Mouse (Mus musculus) heart, embryonic 11.5 days (tissue): ENCODE results near the gene Eno3. TPM values are rescaled to one million over a fixed set of nuclear protein-coding genes. Genes with fewer than 3 reads are reported as not detected.

Experiments used
- ATAC-seq: fragments of 200-750 bp; cut with Nextera tagmentation; replicated peaks from 2 replicates; pipeline ENCODE4 v1.8.0; 2017; ENCODE audit warnings: moderate library complexity; ENCODE audit not compliant: insufficient number of reproducible peaks, low FRiP score, low TSS enrichment
- H3K27ac ChIP-seq: fragments of 300-500 bp; sonication (generic); 2 replicates; pipeline ENCODE4 v1.5.1; 2014; ENCODE audit warnings: mild to moderate bottlenecking, low read depth, low read length
- H3K27me3 ChIP-seq: fragments of 300-500 bp; sonication (generic); 2 replicates; pipeline ENCODE4 v1.6.1; 2014; ENCODE audit warnings: mild to moderate bottlenecking, low read length, mixed read lengths; ENCODE audit not compliant: control insufficient read depth, insufficient read depth
- H3K36me3 ChIP-seq: fragments of 300-500 bp; sonication (generic); 2 replicates; pipeline ENCODE4 v1.6.1; 2014; ENCODE audit warnings: mild to moderate bottlenecking, low read length, moderate library complexity, mixed read lengths; ENCODE audit not compliant: control insufficient read depth, insufficient read depth
- H3K4me1 ChIP-seq: fragments of 300-500 bp; sonication (generic); 2 replicates; pipeline ENCODE4 v1.6.1; 2014; ENCODE audit warnings: low read length; ENCODE audit not compliant: control insufficient read depth, insufficient read depth
- H3K4me2 ChIP-seq: fragments of 300-500 bp; sonication (generic); 2 replicates; pipeline ENCODE4 v1.6.1; 2014; ENCODE audit warnings: mild to moderate bottlenecking, moderate library complexity
- H3K4me3 ChIP-seq: fragments of 300-500 bp; sonication (generic); 2 replicates; pipeline ENCODE4 v1.5.1; 2014; ENCODE audit warnings: low read depth, low read length
- H3K9ac ChIP-seq: fragments of 300-500 bp; sonication (generic); 2 replicates; pipeline ENCODE4 v1.6.1; 2014; ENCODE audit warnings: mild to moderate bottlenecking, low read depth, low read length, moderate library complexity
- H3K9me3 ChIP-seq: fragments of 300-500 bp; sonication (generic); replicated peaks from 2 replicates; pipeline ENCODE4 v1.6.1; 2016; ENCODE audit warnings: low read length; ENCODE audit not compliant: control insufficient read depth
- WGBS: fragments of 180-500 bp; shearing (Covaris S2); extraction: QIAGEN DNeasy Blood & Tissue Kit; methylation state at CpG from one replicate; pipeline ENCODE4 v1.1.7; 2014; ENCODE audit not compliant: insufficient replicate concordance; 5-methylcytosine and 5-hydroxymethylcytosine counted together
- polyA plus RNA-seq: library from polyadenylated mRNA; unstranded; fragments of >200 nt; fragmentation: Nextera tagmentation; extraction: Ambion mirVana; gene quantifications from 2 replicates; pipeline ENCODE4 v1.2.1, GENCODE M21; 2014

Gene Eno3
- polyA plus RNA-seq, 1 experiment from 2014 or later: 272 TPM

DNA sequence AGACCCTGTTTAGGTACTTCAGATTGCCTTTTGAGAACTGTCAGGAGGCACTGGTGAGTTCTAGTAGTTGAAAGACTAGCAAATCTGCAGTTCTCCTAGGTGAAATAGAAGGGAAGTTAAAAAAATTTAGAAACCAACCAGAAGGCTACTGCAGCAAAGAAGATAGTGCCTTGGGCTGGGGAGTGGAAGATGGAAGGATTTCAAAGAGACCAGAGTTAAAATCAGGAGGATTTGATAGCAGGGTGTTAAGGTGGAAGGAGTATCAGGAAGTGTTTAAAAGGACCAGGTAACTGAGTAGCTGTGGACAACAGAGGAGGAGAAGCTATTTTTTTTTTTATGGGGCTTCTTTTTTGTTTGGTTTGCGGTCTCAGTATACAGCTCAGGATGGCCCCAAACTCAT is 19.2 kb upstream of the Eno3 start:
- peak overlapping the region; percentile 82; the same call in 1 of the 2 replicates for H3K27ac ChIP-seq
- peaks cover 17% of the 10 kb centered on the region for H3K4me1 ChIP-seq
- H3K4me2 ChIP-seq: no peak overlapping the region
- H3K9ac ChIP-seq: no peak overlapping the region
- no peaks in the 10 kb centered on the region for H3K9me3 ChIP-seq
- no peaks in the 10 kb centered on the region for H3K27me3 ChIP-seq
- H3K36me3 ChIP-seq: no peaks in the 10 kb centered on the region
- H3K4me3 ChIP-seq: no peak overlapping the region
- 88% methylated on average over 1 of the region's 1 CpGs for WGBS
- ATAC-seq: no peak

DNA sequence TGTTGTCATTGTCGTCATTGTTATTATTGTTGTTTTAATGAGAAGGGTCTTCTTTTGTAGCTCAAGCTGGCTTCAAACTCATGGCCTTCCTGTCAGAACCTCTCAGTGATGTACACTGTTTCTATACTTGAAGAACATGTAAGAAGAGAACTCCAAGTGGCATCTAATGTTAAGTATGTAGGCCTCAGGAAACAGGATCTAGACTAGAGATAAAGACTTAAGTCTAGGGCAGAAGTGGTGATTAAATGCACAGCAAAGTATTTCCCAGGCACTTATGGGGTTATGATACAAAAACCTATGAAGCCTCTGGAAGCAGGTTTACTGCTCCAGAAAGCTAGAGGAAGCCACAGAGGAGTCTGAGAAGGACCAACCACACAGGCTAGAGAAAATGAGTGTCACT is 18.7 kb upstream of the Eno3 start:
- Histone ChIP-seq H3K4me2 (peak overlapping the region; percentile 23), H3K27ac (peak overlapping the region; percentile 82), H3K9me3 (no peaks in the 10 kb centered on the region), H3K4me1 (peaks cover 17% of the 10 kb centered on the region), H3K4me3 (no peak overlapping the region), H3K9ac (no peak overlapping the region), H3K27me3 (no peaks in the 10 kb centered on the region), H3K36me3 (no peaks in the 10 kb centered on the region)
- ATAC-seq: no peak
- 69% methylated on average over 1 of the region's 1 CpGs for WGBS

- H3K4me2 ChIP-seq: peak within 1 kb of the TSS; percentile 23
- no peaks in the 10 kb centered on the region for H3K9me3 ChIP-seq
- H3K4me1 ChIP-seq: peaks cover 17% of the 10 kb centered on the region
- no peak within 1 kb of the TSS for H3K9ac ChIP-seq
- H3K36me3 ChIP-seq: no peaks in the 10 kb centered on the region
- H3K27me3 ChIP-seq: no peaks in the 10 kb centered on the region
- peak; percentile 53; the same call in 1 of the 2 replicates for ATAC-seq
- WGBS: 10% methylated on average over 5 of the region's 5 CpGs
- H3K27ac ChIP-seq: peak within 1 kb of the TSS; percentile 82
- no peak within 1 kb of the TSS for H3K4me3 ChIP-seq
Observed at GRCm38 (mm10) chr11:70638714-70639278, 18.2 kb upstream of the Eno3 start, which contains the start of gene Gp1ba. Gene Gp1ba (plus strand): TSS chr11:70639122.

- no peaks in the 10 kb centered on the region for H3K9me3 ChIP-seq
- H3K4me3 ChIP-seq: no peak overlapping the region
- H3K4me2 ChIP-seq: no peak overlapping the region
- no peak overlapping the region for H3K27ac ChIP-seq
- ATAC-seq: no peak
- 76% methylated on average over 8 of the region's 8 CpGs for WGBS
- no peak overlapping the region for H3K9ac ChIP-seq
- H3K4me1 ChIP-seq: peaks cover 17% of the 10 kb centered on the region
- no peaks in the 10 kb centered on the region for H3K27me3 ChIP-seq
- peaks cover 9% of the 10 kb centered on the region for H3K36me3 ChIP-seq
Observed at GRCm38 (mm10) chr11:70639976-70640375, 17.0 kb upstream of the Eno3 start.

DNA sequence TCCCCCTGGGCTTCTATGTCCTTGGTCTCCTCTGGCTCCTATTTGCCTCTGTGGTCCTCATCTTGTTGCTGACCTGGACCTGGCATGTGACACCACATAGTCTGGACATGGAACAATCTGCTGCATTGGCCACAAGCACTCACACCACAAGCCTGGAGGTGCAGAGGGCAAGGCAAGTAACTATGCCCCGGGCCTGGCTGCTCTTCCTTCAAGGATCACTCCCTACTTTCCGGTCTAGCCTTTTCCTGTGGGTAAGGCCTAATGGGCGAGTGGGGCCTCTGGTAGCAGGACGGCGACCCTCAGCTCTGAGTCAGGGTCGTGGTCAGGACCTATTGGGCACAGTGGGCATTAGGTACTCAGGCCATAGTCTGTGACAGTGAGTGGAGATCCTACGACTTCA is 15.8 kb upstream of the Eno3 start:
- ATAC-seq: no peak
- H3K9ac ChIP-seq: no peak overlapping the region

GRCm38 (mm10) chr11:70643051-70643450 is 14.0 kb upstream of the Eno3 start:
- H3K4me1 ChIP-seq: peaks cover 27% of the 10 kb centered on the region
- WGBS: 93% methylated on average over 6 of the region's 6 CpGs
- no peaks in the 10 kb centered on the region for H3K9me3 ChIP-seq
- no peak overlapping the region for H3K9ac ChIP-seq
- H3K36me3 ChIP-seq: peaks cover 16% of the 10 kb centered on the region
- H3K4me2 ChIP-seq: no peak overlapping the region
- H3K4me3 ChIP-seq: no peak overlapping the region
- H3K27ac ChIP-seq: no peak overlapping the region
- no peak for ATAC-seq
- no peaks in the 10 kb centered on the region for H3K27me3 ChIP-seq

More for the DNA sequence above, 15.8 kb upstream of the Eno3 start:
- H3K4me3 ChIP-seq: no peak overlapping the region
- H3K4me2 ChIP-seq: no peak overlapping the region
- H3K9me3 ChIP-seq: no peaks in the 10 kb centered on the region
- peaks cover 16% of the 10 kb centered on the region for H3K36me3 ChIP-seq
- 76% methylated on average over 7 of the region's 7 CpGs for WGBS
- no peaks in the 10 kb centered on the region for H3K27me3 ChIP-seq
- peaks cover 27% of the 10 kb centered on the region for H3K4me1 ChIP-seq
- no peak overlapping the region for H3K27ac ChIP-seq

DNA sequence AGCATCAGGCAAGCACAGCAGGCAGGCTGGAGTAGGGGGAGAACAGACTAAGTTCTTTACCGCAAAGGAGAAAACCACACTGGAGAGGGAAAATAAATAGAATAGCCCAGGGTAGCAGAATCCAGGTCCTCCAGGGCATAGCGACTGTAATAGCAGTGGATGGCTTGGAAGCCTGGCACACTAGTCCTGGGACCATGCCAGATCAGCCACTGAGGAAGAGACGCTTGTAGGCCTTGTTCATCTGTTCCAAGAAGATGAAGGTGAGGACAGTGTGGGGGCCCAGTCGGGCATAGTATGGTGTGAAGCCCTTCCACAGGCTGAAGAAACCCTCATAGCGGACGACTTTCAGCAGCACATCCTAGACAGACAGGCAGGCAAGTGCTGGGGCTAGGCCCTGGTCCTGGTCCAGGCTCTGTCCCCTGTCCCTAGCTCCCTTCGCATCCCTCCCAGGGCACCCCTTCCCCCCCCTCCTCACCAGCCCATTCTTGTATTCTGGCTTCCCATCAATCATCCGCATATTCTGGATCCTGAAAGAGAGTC is 12.4 kb upstream of the Eno3 start:
- WGBS: 92% methylated on average over 8 of the region's 8 CpGs
- H3K9ac ChIP-seq: no peak overlapping the region
- no peak overlapping the region for H3K27ac ChIP-seq
- no peaks in the 10 kb centered on the region for H3K27me3 ChIP-seq
- no peaks in the 10 kb centered on the region for H3K9me3 ChIP-seq
- peaks cover 24% of the 10 kb centered on the region for H3K36me3 ChIP-seq
- H3K4me2 ChIP-seq: peak overlapping the region; percentile 76; the same call in 1 of the 2 replicates
- H3K4me3 ChIP-seq: no peak overlapping the region
- no peak for ATAC-seq
- H3K4me1 ChIP-seq: peaks cover 22% of the 10 kb centered on the region

DNA sequence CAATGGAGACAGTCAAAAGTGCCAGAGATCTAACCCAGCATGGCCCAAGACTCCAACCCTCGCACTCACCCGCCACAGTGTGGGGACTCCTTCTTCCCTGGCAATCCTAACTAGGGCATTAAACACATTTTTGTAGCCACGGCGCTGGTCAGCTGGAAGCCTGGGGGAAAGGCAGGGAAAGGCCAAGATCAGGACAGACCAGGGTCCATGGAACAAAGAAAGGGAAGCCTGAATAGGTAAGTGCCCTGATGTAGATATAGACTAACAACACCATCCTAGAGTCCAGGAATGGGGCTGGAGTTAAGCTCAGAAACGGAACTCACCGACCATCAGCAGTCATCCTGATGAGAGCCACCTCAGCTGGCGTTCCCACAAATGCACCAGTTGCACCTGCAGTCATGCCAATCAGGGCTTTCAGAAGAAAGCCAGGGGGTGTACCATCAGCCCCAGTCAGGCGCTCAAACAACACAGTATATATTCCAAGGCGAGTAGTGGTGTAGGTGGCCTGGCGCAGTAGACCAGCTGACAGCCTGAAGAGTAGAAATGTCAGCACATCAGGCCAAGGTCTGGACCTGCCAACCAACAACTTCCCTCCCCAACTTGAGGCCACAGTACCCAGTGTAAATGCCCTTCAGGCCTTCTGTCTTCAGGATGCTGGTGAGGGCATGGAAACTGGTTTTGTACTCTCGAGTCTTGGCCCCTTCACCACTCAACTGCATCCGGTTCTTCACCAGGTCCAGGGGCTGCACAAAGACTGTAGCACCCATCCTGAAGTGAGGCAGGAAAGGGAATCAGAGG is 11.3 kb upstream of the Eno3 start:
- peak overlapping the region; percentile 76 for H3K4me3 ChIP-seq
- no peak for ATAC-seq
- peaks cover 32% of the 10 kb centered on the region for H3K36me3 ChIP-seq
- H3K4me1 ChIP-seq: peaks cover 24% of the 10 kb centered on the region
- peak overlapping the region; percentile 90; the same call in 1 of the 2 replicates for H3K27ac ChIP-seq
- H3K9ac ChIP-seq: peak overlapping the region; percentile 88
- peak overlapping the region; percentile 76 for H3K4me2 ChIP-seq
- no peaks in the 10 kb centered on the region for H3K9me3 ChIP-seq
- 84% methylated on average over 12 of the region's 12 CpGs for WGBS
- no peaks in the 10 kb centered on the region for H3K27me3 ChIP-seq
